Mouse (Mus musculus) lung, adult 18-20 months (tissue): ENCODE results near the gene Rnf186.

Experiments
- DNase-seq, 2 experiments: peaks; one replicate each; pipeline ENCODE4 v3.0.0; 2022; ENCODE audit warnings: mixed read lengths in 2 of 2

Rnf186 gene

GRCm38 (mm10) chr4:138966866-138967265 lies at the start of gene Rnf186:
Gene Rnf186, plus strand, starts transcription at chr4:138967112.
- peak; percentile 74 to 86 for DNase-seq

GRCm38 (mm10) chr4:138917282-138917681 lies 49.6 kb upstream of the Rnf186 start:
- no peak for DNase-seq

- no peak for DNase-seq
Observed at GRCm38 (mm10) chr4:138921254-138922130, 45.4 kb upstream of the Rnf186 start.

GRCm38 (mm10) chr4:138922131-138922459 lies 44.8 kb upstream of the Rnf186 start:
- peak; percentile 95 to 96 for DNase-seq

GRCm38 (mm10) chr4:138925561-138925960 lies 41.4 kb upstream of the Rnf186 start:
- no peak for DNase-seq

DNA sequence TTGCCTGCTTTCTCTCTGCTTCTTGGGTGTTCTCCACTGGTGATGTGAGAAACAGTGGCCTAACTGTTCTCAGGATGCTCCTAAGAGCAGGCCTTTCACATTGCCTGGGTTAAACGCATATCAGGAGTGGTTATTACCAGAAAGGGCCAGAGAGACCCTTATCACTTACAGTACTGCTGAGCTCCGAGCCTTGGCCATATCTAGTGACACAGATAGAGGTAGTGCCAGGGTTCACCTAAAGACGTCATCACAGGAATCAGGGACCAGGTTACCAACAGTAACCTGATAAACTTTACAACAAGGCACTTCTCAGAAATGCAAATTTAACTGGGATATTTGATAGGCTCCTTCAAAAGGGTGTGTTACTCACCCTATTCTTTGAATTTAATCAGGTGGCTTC lies 33.0 kb upstream of the Rnf186 start:
- DNase-seq, result no peak

DNA sequence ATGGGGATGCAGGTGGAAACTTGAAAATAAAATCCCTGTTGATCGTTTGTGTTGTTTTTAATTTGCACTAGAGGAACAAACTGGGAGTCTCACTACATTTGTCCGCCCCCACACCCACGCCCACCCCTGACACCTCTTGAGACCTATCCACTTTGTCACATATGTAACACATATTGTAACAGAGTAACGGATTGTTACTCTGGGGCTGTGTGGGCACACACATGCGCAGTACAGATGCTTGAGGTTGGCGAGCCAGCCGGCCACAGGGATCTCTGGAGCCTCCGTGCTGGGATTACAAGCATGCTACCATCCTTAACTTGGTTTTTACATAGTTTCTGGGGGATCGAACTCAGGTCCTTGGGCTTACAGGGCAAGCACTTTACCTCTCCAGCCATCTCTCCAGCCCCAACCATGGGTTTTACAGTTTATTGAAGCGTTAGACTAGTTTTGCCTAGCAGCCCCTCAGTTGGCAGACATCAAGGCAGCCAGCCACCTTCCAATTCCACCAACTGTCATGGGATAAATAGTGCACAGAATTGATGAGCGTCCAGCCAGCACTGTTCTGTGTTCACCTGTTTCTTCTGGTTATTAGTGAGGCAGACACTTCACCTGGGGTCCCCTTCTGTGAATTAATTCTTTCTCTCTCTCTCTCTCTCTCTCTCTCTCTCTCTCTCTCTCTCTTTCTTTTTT lies 32.3 kb upstream of the Rnf186 start:
- DNase-seq, result no peak

DNA sequence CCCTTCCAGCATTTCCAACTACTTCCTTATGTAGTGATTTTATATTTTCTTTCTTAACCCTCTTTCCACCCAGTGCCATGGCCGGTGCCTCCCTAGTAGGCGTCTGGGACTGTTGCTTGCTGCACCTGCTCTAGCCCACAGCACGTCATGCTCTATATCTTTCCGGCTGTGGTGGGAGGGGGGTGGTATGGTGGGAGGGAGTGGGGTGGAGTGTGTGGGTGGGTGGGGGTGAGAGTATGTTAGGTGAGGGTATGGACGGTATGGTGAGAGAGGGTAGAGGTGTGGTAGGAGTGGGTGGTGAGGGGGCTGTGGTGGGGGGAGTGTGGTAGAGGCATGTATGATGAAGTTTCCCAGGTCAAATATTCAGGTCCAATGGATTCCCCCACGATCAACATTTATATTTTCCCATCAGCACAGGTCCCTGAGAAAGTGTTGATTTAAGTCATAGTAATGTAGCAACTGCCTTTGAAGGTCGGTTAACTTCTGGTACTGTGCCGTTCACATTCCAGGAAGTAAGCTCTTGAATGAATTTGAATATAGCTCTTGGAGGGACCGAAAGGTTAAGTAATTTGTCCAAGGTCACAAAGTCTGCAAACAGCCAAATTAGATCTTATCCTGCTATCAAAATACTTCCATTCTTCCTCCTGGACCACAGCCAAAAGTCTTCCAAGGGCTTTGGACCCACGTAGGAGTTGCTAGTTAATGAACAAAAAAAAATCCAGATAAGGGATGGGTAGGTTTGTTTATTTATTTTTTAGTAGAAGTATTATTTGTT lies 28.2 kb upstream of the Rnf186 start:
- DNase-seq, result peak; percentile 39 to 74

- peak; percentile 88 to 93 for DNase-seq
Observed at GRCm38 (mm10) chr4:138939481-138939880, 27.4 kb upstream of the Rnf186 start.

- DNase-seq, result peak in 1 of 2 experiments; percentile 61
Observed at GRCm38 (mm10) chr4:138941401-138941800, 25.5 kb upstream of the Rnf186 start.

GRCm38 (mm10) chr4:138941966-138942365 lies 24.9 kb upstream of the Rnf186 start:
- peak; percentile 58 to 76 for DNase-seq

- peak; percentile 89 to 92 for DNase-seq
Observed at GRCm38 (mm10) chr4:138943730-138944129, 23.2 kb upstream of the Rnf186 start.

DNA sequence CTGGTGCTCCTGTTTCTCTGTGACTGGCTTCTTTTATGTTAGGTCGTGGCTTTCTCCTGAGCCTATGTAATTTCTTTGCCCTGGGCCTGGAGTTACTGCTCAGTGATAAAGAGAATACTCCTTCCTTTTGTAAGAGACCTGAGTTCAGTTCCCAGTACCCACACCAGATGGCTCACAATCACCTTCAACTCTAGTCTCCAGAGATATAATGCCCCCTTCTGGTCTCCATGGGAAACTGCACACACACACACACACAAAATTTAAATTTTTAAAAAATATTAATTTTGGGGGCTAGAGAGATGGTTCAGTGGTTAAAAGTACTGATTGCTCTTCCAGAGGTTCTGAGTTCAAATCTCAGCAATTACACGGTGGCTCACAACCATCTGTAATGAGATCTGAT lies 18.7 kb upstream of the Rnf186 start:
- no peak for DNase-seq

DNA sequence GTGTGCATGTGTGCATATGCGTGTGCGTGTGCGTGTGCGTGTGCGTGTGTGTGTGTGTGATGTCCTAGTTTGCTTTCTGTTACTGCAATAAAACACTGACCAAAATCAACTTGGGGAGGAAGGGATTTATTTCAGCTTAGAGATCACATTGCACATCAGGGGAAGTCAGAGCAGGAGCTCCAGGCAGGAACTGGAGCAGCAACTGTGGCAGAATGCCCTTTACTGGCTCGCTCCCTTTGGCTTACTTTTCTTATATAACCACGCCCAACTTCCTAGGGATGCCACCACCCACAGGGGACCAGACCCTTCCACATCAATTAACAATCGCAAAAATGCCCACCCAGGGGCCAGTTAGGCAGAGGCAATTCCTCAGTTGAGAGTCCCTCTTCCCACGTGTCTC lies 8.3 kb upstream of the Rnf186 start:
- DNase-seq, result no peak

DNA sequence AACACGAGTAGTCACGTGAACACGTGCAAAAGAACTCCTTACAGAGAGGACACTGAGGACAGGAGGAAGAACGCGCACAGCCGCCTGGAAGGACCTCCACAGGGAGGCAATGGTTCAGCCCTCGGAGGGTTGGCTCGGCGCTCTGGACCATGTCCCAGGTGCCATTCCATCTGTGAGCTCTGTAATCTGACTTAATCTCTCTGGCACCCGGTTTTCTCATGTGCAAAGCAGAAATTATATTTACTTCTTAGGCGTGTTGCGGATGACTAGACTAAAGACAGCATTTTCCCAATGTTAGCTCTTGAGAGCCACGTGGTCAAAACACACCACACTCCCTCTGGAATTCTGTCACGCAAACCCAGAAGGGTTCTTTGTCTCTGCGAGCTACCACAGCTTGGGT lies 7.8 kb upstream of the Rnf186 start:
- DNase-seq, result no peak

- no peak for DNase-seq
Observed at GRCm38 (mm10) chr4:138959926-138960325, 7.0 kb upstream of the Rnf186 start.

GRCm38 (mm10) chr4:138962719-138963118 lies 4.2 kb upstream of the Rnf186 start:
- no peak for DNase-seq

DNA sequence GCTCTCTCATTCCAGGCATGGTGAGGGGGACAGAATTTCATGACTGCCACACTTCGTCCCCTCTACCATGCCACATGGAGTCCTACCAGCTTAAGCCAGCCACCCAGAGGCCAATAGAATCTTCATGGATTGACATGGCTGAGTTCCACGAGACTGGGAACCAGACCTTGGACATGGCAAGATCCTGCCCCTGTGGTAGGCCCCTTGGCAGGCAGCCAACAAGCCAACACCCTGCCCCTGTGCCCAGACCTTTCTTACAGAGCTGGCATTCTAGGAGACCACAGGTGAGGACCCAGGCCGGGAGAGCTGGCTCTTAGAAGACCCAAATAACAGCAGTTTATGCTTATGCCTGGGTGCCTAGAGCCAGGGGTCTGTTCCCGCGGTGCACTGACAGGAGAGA lies 1.0 kb upstream of the Rnf186 start:
- DNase-seq, result no peak

DNA sequence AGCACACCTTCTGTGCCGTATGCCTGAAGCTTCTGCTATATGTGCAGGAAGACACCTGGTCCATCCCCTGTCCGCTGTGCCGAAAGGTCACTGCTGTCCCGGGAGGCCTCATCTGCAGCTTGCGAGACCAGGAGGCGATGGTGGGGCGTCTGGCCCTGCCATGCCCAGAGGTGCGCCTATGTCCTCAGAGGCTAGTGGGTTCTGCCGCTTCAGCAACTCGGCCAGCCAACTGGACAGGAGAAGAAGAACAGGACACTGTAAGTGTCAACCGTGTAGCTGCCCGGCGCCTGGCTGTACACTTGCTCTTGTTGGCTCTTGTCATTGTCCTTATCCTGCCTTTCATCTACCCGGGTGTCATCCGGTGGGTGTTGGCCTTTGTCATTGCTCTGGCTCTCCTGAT lies 573 bp downstream of the Rnf186 start:
- no peak for DNase-seq

DNA sequence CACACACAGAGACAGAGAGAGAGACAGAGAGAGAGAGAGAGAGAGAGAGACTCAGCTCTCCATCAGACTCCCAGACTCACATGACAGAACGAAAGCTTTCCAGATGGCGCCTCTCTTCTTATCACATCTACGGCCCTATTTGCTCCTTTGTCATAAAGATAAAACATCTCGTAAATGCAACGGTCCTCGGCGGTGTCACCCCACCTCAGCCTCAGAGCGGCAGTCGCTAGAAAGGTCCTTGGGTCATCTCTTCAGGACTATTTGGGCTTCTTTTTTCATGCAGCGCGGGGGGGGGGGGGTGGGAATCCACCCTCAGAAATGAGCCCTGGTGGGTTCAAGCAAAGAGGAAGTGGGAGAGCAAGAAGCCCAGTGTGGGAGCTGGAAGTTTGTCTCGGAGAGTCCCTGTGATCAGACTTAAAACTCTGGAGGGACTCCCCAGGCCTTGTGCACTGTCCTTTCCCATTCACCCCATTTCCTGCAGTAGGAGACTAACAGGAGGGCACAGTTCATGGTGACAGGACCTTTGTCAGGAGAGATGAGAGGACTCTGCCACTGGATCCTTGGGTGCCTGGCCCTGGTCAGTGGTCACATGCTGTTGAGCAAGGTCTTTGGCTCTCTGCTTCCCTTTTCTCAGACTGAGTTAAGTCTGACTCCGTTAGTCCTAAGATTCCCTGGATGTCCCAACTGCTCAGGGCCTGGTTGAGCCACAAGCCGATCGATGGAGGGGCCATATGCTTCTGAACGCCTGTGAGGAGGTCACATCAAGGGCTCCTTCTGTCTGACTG lies 2.1 kb downstream of the Rnf186 start:
- DNase-seq, result peak; percentile 40 to 50

DNA sequence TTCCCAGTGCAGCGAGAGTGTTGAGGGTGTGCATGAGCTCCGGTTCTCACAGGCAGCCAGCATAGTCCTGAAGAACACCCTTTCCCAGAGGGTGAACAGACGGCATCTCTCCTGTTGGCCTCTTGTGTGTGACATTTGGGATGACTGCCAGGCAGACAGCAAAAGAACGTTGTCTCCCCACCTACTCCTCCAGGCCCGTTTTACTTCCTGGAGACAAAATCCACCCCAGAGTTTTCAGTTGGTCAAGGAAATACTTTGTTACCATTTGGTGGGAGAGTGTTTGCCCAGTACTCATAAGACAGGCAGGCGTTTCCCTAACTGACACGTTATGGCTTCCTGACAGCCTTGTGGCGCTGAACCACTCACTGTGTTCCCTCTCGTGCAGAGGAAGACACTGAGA lies 2.8 kb downstream of the Rnf186 start:
- DNase-seq, result peak; percentile 57 to 80

- DNase-seq, result no peak
Observed at GRCm38 (mm10) chr4:138971371-138971770, 4.5 kb downstream of the Rnf186 start.
